Mouse (Mus musculus) bone marrow, adult 2 months (tissue): Measurements from ENCODE around the gene Tmem121b. TPM values are rescaled to one million over a fixed set of nuclear protein-coding genes. Genes with fewer than 3 reads are reported as not detected.

Experiments used
- H3K27ac ChIP-seq: fragments of 200-500 bp; 2 replicates; pipeline ENCODE4 v1.5.1; 2012; ENCODE audit warnings: low read depth, mild to moderate bottlenecking, control low read depth, inconsistent platforms, low read length; ENCODE audit not compliant: control insufficient read depth, poor library complexity, insufficient read depth
- H3K4me1 ChIP-seq: fragments of 200-500 bp; 2 replicates; pipeline ENCODE4 v1.6.1; 2011; ENCODE audit warnings: low read length; ENCODE audit not compliant: control insufficient read depth, insufficient read depth
- H3K4me3 ChIP-seq: fragments of 200-500 bp; replicated peaks from 2 replicates; pipeline ENCODE3; 2011; ENCODE audit warnings: mild to moderate bottlenecking, low read depth, low read length, control low read depth; ENCODE audit not compliant: control insufficient read depth
- CTCF ChIP-seq: fragments of 200-500 bp; IDR thresholded peaks from 2 replicates; pipeline ENCODE4 v1.5.1; 2011; ENCODE audit warnings: low read length, control low read depth; ENCODE audit not compliant: control insufficient read depth, insufficient read depth
- POLR2A ChIP-seq: fragments of 200-500 bp; IDR thresholded peaks from 2 replicates; pipeline ENCODE4 v1.6.1; 2011; ENCODE audit warnings: low read depth, mild to moderate bottlenecking, control low read depth, low read length, borderline replicate concordance; ENCODE audit not compliant: control insufficient read depth
- WGBS: fragments of 180-500 bp; shearing (Covaris S2); methylation state at CpG from one replicate; pipeline ENCODE4 v1.1.7; 2018; 5-methylcytosine and 5-hydroxymethylcytosine counted together
- polyA plus RNA-seq: library from polyadenylated mRNA; stranded (reverse); fragments of >200 nt; gene quantifications from 2 replicates; pipeline ENCODE4 v1.2.4, GENCODE M21; 2011; ENCODE audit warnings: low replicate concordance; ENCODE audit not compliant: missing spikeins, insufficient read depth, insufficient read length

The Tmem121b gene
- not detected in 2 replicates for polyA plus RNA-seq

DNA sequence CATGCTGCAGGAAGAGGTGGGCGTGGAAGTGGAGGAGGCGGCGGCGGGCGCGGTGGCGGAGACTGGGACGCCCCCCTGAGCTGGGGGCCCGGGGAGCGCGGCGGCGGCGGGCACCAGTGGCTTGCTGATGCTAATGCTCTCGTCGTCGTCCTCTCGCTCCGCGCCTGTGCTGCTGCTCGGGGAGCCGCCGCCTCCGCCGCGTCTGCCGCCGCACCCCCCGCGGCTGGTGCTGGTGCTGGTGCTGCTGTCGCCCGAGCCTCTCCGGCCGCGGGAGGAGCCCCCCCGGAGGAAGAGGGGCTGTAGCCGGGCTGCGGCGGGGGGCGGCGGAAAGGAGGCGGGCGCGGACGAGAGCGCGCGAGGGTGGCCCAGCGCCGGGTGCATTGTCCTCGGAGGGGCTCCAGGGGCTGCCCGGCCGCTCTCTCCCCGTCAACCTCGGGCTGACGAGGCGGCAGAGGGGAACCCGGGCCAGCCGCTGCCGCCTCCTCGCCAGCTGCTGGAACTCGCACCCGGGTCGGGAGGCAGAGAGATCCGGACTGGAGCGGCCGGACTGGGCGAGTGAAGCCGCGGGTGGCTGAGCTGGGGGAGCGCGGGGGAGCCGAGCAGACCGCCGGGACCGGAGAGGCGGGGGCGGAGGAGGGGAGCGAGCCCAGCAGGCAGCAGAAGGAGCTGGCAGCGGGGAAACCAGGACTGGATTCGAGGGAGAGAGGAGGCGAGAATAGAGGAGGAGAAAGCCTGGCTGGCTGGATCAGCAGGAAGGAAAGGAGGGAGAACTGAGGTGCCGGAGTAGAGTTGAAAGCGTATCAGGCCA, at the start of gene Tmem121b:
TSS of gene Tmem121b (minus strand) at position 434 of the 808 bp plus-strand sequence.
- Histone ChIP-seq H3K27ac (no peak within 1 kb of the TSS), H3K4me1 (no peaks in the 10 kb centered on the region; the same call in 1 of the 2 replicates), H3K4me3 (no peak within 1 kb of the TSS)
- TF ChIP-seq CTCF (no peak), POLR2A (no peak)
- WGBS, result 1% methylated on average over 74 of the region's 84 CpGs

- H3K4me1 ChIP-seq, result no peaks in the 10 kb centered on the region
- no peak overlapping the region for H3K4me3 ChIP-seq
- TF ChIP-seq CTCF (no peak), POLR2A (no peak)
- WGBS, result 24% methylated on average over 1 of the region's 1 CpGs
- no peak overlapping the region for H3K27ac ChIP-seq
These were observed 48.5 kb upstream of the Tmem121b start for GRCm38 (mm10) chr6:120542061-120542460.

DNA sequence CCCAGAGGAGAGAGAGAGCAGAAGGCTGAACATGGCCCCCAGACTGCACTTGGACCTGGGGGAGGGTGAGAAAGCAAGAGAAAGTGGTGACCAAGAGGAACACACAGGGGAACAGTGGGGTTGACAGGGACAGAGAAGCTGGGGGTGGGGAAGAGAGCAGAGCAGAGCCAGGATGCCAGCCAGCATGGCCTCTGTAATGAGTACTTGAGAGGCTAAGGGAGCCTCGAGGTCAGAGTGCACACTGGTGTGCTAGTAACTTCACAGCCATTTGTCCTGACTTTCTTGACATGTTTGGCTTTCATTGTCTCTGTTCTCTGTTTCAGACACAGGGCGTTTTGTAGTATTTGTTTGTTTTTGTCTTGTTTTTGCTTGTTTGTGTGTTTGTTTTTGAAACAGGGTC, 47.8 kb upstream of the Tmem121b start:
- 57% methylated on average over 2 of the region's 2 CpGs for WGBS
- TF ChIP-seq POLR2A, result no peak
- no peak for TF ChIP-seq CTCF
- no peak overlapping the region for H3K4me3 ChIP-seq
- H3K27ac ChIP-seq, result no peak overlapping the region
- H3K4me1 ChIP-seq, result no peaks in the 10 kb centered on the region

GRCm38 (mm10) chr6:120539781-120540231, 46.2 kb upstream of the Tmem121b start:
- no peak for TF ChIP-seq POLR2A
- no peak for TF ChIP-seq CTCF
- Histone ChIP-seq H3K27ac (no peak overlapping the region), H3K4me1 (no peaks in the 10 kb centered on the region), H3K4me3 (no peak overlapping the region)
- 61% methylated on average over 10 of the region's 10 CpGs for WGBS

GRCm38 (mm10) chr6:120539132-120539759, 45.6 kb upstream of the Tmem121b start:
- H3K4me1 ChIP-seq, result no peaks in the 10 kb centered on the region
- 18% methylated on average over 16 of the region's 16 CpGs for WGBS
- no peak overlapping the region for H3K4me3 ChIP-seq
- no peak overlapping the region for H3K27ac ChIP-seq
- TF ChIP-seq CTCF, result peak; percentile 98
- TF ChIP-seq POLR2A, result no peak

DNA sequence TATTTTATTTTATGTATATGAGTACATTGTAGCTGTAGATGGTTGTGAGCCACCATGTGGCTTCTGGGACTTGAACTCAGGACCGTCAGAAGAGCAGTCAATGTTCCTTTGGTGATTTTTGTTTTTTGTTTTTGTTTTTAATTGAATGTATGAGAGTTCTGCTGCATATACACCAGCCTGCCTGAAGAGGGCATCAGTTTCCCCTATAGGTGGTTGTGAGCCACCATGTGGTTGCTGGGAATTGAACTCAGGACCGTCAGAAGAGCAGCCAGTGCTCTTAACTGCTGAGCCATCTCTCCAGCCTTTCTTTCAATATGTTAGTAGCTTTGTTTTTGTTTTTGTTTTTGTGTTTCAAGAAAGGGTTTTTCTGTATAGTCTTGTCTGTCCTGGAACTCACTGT, 42.7 kb upstream of the Tmem121b start:
- WGBS, result 67% methylated on average over 2 of the region's 2 CpGs
- TF ChIP-seq POLR2A (no peak), CTCF (no peak)
- H3K4me1 ChIP-seq, result no peaks in the 10 kb centered on the region

DNA sequence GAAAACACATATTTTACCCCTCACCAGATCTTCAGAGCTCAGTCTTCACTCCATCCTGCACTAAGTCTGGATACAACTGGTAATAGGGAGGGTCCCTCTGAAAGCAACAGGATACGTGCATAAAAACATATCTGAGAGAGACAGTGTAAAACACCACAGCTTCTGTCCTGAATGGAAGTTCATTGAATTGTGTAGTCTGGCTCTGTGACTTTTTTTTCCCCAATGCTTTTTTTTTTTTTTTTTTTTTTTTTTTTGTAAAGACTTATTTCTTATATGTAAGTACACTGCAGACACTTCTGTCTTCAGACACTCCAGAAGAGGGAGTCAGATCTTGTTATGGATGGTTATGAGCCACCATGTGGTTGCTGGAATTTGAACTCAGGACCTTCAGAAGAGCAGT, 39.0 kb upstream of the Tmem121b start:
- Histone ChIP-seq H3K27ac (no peak overlapping the region), H3K4me3 (no peak overlapping the region), H3K4me1 (peaks cover 1% of the 10 kb centered on the region)
- WGBS, result 74% methylated on average over 1 of the region's 1 CpGs
- TF ChIP-seq POLR2A (no peak), CTCF (no peak)

More for the DNA sequence above, 42.7 kb upstream of the Tmem121b start:
- no peak overlapping the region for H3K4me3 ChIP-seq
- H3K27ac ChIP-seq, result no peak overlapping the region

GRCm38 (mm10) chr6:120531020-120531965, 37.7 kb upstream of the Tmem121b start, which contains the start of gene Hdhd5:
Hdhd5 (minus strand) TSS chr6:120531319.
- H3K4me1 ChIP-seq, result peaks cover 1% of the 10 kb centered on the region
- under 1% methylated on average over 75 of the region's 75 CpGs for WGBS
- TF ChIP-seq CTCF, result no peak
- peak; percentile 72; the same call in 1 of the 2 replicates for TF ChIP-seq POLR2A
- peak within 1 kb of the TSS; percentile 87 for H3K4me3 ChIP-seq
- H3K27ac ChIP-seq, result peak within 1 kb of the TSS; percentile 10; the same call in 1 of the 2 replicates
